Mouse (Mus musculus): ENCODE data around the gene Gtf2a1l.

DNA sequence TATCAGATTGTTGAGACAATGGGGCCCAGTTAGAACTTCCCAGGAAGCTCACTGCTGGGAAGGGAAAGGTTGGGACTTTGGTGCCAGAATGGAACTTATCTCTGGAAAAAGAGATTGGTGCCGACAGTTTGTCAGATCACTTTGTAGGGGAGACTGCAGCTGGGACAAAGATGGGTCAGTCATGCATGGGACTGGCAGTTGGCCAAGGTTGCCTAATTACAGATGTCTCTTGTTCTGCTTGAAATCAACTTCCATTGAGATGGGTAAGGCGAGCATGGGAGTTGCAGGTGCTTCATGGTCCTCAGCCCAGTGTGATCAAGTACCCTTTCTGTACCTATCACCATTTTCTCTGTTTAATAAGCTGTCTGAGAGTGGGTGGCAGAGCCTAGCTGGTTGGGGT lies 2.4 kb upstream of the Gtf2a1l start:
- TF ChIP-seq POLR2A (IDR thresholded peaks at IDR 0.05; ENCODE audit: insufficient read length, low read depth) (no peak), MYOD1 (IDR thresholded peaks at IDR 0.05; ENCODE audit: control insufficient read depth in 1 of 3, insufficient read length in 2 of 3, low read depth in 2 of 3) (no peak), CEBPB (IDR thresholded peaks at IDR 0.05; ENCODE audit: insufficient read depth, poor library complexity, severe bottlenecking) (no peak), POLR2AphosphoS2 (IDR thresholded peaks at IDR 0.05; ENCODE audit: insufficient read length, low read depth) (no peak), MAX (IDR thresholded peaks at IDR 0.05; ENCODE audit: low read depth) (no peak), TCF3 (IDR thresholded peaks at IDR 0.05; ENCODE audit: insufficient read length, low read depth) (no peak)
